Mouse (Mus musculus): ENCODE results near the gene Them7. TPM values are rescaled to one million over a fixed set of nuclear protein-coding genes. Genes with fewer than 3 reads are reported as not detected.

The Them7 gene
- polyA plus RNA-seq, 1 experiment from 2014 or later = 1.4 TPM

DNA sequence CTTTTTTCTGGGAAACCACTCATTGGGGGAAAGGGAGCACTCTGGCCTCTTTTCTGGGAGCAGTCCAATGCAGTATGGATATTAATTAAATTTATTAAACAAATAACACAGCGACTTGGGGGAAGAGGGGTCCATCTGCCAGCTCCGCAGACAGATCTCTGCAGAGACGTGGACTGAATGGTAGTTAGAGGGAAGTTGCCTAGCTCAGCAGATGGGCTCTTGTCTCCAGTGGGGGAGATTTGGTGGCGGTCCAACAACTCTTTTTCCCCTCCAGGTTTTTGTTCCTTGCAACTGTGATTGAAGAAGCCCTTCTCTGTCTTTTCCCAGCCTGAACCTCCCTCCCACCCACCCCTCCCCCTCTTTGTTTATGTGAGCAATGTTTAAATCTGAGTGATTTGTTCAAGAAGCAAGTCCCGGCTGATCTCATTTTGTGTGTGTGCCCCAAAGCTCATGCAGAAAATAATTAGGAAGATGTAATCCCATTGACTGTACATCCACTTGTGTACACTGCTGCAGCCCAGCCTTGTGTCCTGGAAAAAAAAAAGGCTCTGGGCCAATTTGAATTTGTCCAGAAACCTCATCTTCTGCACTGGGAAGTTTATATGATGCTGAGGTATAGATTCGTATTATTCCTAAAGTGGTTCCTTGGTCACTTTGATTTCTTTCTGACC is 58.4 kb downstream of the Them7 start:
- WGBS = 40% methylated on average over 6 of the region's 6 CpGs
- Histone ChIP-seq H3K4me1 (ENCODE audit: control insufficient read depth, insufficient read depth, low read length) (no peaks in the 10 kb centered on the region), H3K4me2 (ENCODE audit: low read depth, low read length) (no peak overlapping the region), H3K4me3 (ENCODE audit: low read length) (no peak overlapping the region), H3K27ac (ENCODE audit: low read length) (no peak overlapping the region), H3K9ac (ENCODE audit: low read depth, low read length) (no peak overlapping the region), H3K9me3 (ENCODE audit: control insufficient read depth, low read length) (no peaks in the 10 kb centered on the region), H3K36me3 (ENCODE audit: control insufficient read depth, insufficient read depth, low read length) (no peaks in the 10 kb centered on the region), H3K27me3 (replicated peaks; ENCODE audit: control insufficient read depth, insufficient read depth, low read length) (no peaks in the 10 kb centered on the region)
- ATAC-seq = peak; percentile 80

DNA sequence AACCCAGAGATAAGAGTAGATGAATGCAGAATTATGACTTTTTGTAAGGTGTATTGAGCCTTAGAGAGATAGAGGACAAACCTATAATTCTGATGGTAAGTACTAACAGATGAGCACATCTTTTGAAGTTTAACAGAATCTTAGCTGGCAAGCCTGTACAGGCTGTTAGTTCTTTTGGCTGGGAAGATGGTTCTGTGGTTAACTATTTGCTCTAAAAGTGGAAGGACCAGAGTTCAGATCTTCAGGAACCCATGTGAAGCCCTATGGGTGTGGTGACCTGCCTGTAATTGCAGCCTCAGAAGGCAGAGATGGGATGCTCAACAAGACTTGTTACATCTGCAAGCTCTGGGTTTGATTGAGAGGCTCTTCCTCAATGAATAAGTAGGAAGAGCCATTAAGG is 59.7 kb downstream of the Them7 start:
- no peak for ATAC-seq
- H3K9me3 ChIP-seq (ENCODE audit: control insufficient read depth, low read length) = no peaks in the 10 kb centered on the region
- H3K4me1 ChIP-seq (ENCODE audit: control insufficient read depth, insufficient read depth, low read length) = no peaks in the 10 kb centered on the region
- H3K36me3 ChIP-seq (ENCODE audit: control insufficient read depth, insufficient read depth, low read length) = no peaks in the 10 kb centered on the region
- no peak overlapping the region for H3K4me3 ChIP-seq (ENCODE audit: low read length)
- H3K4me2 ChIP-seq (ENCODE audit: low read depth, low read length) = no peak overlapping the region
- H3K27me3 ChIP-seq (replicated peaks; ENCODE audit: control insufficient read depth, insufficient read depth, low read length) = no peaks in the 10 kb centered on the region
- no peak overlapping the region for H3K9ac ChIP-seq (ENCODE audit: low read depth, low read length)
- H3K27ac ChIP-seq (ENCODE audit: low read length) = no peak overlapping the region

DNA sequence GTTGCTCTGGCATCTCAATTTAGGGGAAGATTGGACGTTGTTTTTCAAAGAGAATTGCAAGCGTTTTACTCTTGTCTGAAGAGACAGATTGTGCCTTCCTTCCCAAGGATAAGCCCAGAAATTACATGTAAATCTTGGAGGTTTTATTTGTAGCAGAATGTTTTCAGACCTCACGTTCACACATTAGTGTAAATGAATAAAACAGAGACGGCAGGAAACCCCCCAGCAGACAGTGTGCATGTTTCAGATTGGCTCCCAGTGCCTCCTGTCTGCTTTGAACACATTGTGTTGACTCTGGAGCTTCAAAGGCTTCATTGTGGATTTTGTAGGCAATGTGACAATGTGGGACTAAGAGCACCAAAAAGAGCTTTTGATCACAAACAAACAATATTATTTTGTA is 60.7 kb downstream of the Them7 start:
- Histone ChIP-seq H3K27ac (ENCODE audit: low read length) (no peak overlapping the region), H3K27me3 (replicated peaks; ENCODE audit: control insufficient read depth, insufficient read depth, low read length) (no peaks in the 10 kb centered on the region), H3K4me2 (ENCODE audit: low read depth, low read length) (no peak overlapping the region), H3K9ac (ENCODE audit: low read depth, low read length) (no peak overlapping the region), H3K9me3 (ENCODE audit: control insufficient read depth, low read length) (no peaks in the 10 kb centered on the region), H3K36me3 (ENCODE audit: control insufficient read depth, insufficient read depth, low read length) (no peaks in the 10 kb centered on the region), H3K4me3 (ENCODE audit: low read length) (no peak overlapping the region), H3K4me1 (ENCODE audit: control insufficient read depth, insufficient read depth, low read length) (no peaks in the 10 kb centered on the region)
- no peak for ATAC-seq
- 64% methylated on average over 4 of the region's 4 CpGs for WGBS

DNA sequence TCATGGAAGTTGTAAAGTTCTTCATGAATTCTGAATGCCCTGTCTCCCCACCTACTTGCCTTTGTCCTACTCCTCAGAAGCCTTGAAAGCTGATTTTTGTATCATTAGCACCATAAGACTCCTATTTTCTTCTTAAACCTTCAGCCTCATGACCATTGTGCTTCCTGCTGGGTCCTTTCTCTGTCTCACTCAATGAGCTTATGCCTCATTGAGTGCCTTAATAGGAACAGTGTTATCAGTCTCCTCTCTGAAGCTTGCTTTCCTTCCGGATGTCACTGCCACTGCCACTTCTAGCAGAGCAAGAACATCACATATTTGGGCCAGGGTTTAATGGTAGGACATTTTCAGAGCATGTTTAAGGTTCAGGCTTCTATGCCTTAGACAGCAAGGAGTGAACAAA is 71.7 kb downstream of the Them7 start:
- H3K9me3 ChIP-seq (ENCODE audit: control insufficient read depth, low read length) = no peaks in the 10 kb centered on the region
- no peak overlapping the region for H3K4me2 ChIP-seq (ENCODE audit: low read depth, low read length)
- no peak overlapping the region for H3K4me3 ChIP-seq (ENCODE audit: low read length)
- no peak for ATAC-seq
- 66% methylated on average over 1 of the region's 1 CpGs for WGBS
- H3K27ac ChIP-seq (ENCODE audit: low read length) = no peak overlapping the region
- no peaks in the 10 kb centered on the region for H3K27me3 ChIP-seq (replicated peaks; ENCODE audit: control insufficient read depth, insufficient read depth, low read length)
- H3K9ac ChIP-seq (ENCODE audit: low read depth, low read length) = no peak overlapping the region
- no peaks in the 10 kb centered on the region for H3K4me1 ChIP-seq (ENCODE audit: control insufficient read depth, insufficient read depth, low read length)
- no peaks in the 10 kb centered on the region for H3K36me3 ChIP-seq (ENCODE audit: control insufficient read depth, insufficient read depth, low read length)

DNA sequence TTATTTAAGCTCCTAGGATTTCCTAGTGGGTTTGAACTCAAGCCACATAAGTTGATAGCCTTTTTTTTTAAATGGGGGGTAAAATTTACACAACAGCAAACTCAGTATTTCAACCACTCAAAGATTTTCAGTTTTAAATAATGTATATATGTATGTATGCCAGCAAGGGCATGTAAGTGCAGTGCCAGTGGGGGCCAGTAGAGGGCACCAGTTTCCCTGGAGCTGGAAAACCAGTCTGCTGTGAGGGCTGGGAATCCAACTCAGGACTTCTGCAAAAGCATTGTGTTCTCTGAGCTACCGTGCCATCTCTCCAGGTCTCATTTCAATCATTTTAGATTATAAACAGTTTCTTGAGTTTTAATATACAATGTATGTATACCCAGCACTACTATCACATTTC is 74.8 kb downstream of the Them7 start:
- 87% methylated on average over 1 of the region's 1 CpGs for WGBS
- Histone ChIP-seq H3K4me1 (ENCODE audit: control insufficient read depth, insufficient read depth, low read length) (no peaks in the 10 kb centered on the region), H3K27ac (ENCODE audit: low read length) (no peak overlapping the region), H3K36me3 (ENCODE audit: control insufficient read depth, insufficient read depth, low read length) (no peaks in the 10 kb centered on the region), H3K4me2 (ENCODE audit: low read depth, low read length) (no peak overlapping the region), H3K4me3 (ENCODE audit: low read length) (no peak overlapping the region), H3K27me3 (replicated peaks; ENCODE audit: control insufficient read depth, insufficient read depth, low read length) (no peaks in the 10 kb centered on the region), H3K9me3 (ENCODE audit: control insufficient read depth, low read length) (no peaks in the 10 kb centered on the region), H3K9ac (ENCODE audit: low read depth, low read length) (no peak overlapping the region)
- ATAC-seq = no peak

DNA sequence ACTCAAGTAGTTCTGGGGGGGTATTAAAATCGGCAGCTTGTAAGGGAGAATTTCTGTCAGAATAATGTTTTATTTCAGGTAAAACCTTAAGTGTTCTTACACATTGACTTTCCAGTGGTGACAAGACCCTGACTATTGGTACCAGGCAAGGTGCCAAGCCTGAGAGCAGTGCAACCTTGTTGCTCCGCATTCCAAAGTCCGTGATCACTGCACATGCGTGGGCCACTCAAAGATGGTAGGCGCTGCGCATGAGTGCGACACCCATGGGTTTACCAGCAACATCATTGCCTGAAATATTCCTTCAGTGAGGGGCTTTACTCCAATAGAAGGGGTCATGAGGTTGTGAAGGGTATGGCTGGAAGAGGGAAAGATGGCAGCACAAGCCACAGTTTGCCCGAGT is 77.0 kb downstream of the Them7 start:
- Histone ChIP-seq H3K27me3 (replicated peaks; ENCODE audit: control insufficient read depth, insufficient read depth, low read length) (no peaks in the 10 kb centered on the region), H3K36me3 (ENCODE audit: control insufficient read depth, insufficient read depth, low read length) (no peaks in the 10 kb centered on the region), H3K4me2 (ENCODE audit: low read depth, low read length) (no peak overlapping the region), H3K4me1 (ENCODE audit: control insufficient read depth, insufficient read depth, low read length) (no peaks in the 10 kb centered on the region), H3K27ac (ENCODE audit: low read length) (no peak overlapping the region), H3K9me3 (ENCODE audit: control insufficient read depth, low read length) (no peaks in the 10 kb centered on the region), H3K4me3 (ENCODE audit: low read length) (no peak overlapping the region), H3K9ac (ENCODE audit: low read depth, low read length) (no peak overlapping the region)
- no peak for ATAC-seq
- WGBS = 90% methylated on average over 8 of the region's 8 CpGs

DNA sequence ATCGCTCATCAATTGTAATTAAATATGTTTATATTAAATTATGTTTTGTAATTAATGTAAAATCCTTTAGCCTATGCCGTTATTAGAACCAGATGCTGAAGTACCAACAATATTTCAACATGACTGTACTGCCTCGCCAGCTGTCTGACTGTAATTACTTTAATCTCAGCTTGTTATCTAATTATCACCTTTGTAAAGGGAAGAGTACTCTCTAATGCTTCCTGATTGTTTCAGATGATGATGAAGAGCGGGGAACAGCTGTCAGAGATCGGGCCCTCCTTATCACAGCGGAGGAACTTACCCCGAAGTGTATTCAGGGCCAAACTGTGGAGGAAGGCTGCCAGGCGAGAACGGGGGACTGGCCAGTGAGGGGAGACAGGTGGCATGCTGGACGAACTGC is 77.4 kb downstream of the Them7 start:
- Histone ChIP-seq H3K9ac (ENCODE audit: low read depth, low read length) (no peak overlapping the region), H3K36me3 (ENCODE audit: control insufficient read depth, insufficient read depth, low read length) (no peaks in the 10 kb centered on the region), H3K27me3 (replicated peaks; ENCODE audit: control insufficient read depth, insufficient read depth, low read length) (no peaks in the 10 kb centered on the region), H3K27ac (ENCODE audit: low read length) (no peak overlapping the region), H3K9me3 (ENCODE audit: control insufficient read depth, low read length) (no peaks in the 10 kb centered on the region), H3K4me2 (ENCODE audit: low read depth, low read length) (no peak overlapping the region), H3K4me3 (ENCODE audit: low read length) (no peak overlapping the region), H3K4me1 (ENCODE audit: control insufficient read depth, insufficient read depth, low read length) (no peaks in the 10 kb centered on the region)
- ATAC-seq = no peak
- 50% methylated on average over 10 of the region's 10 CpGs for WGBS

DNA sequence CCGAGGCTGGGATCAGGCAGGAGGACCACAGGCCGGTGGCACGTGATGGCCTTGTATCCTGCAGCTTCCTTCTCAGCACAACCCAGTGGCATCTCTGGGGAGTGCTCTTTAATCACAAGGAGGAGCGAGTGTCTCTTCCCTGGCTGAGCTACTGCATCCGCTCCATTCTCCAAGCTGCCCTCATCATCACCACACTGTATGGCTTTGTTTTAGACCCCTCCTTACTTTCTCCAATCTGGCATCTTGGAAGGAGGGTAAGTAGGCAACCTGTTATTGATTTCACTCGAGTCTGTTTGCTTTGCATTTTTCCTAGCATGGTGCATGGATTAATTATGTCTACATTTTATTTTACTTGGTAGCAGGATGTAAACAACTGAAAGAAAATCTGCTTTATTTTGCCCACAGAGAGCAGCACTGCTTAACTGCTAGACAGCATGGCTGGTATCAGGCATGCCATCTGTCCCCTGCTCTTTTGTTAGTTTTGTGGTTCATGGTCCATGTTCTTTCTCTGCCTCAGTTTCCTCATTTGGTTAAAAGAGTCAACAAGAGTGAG is 79.9 kb downstream of the Them7 start:
- H3K9ac ChIP-seq (ENCODE audit: low read depth, low read length) = no peak overlapping the region
- no peak overlapping the region for H3K4me2 ChIP-seq (ENCODE audit: low read depth, low read length)
- ATAC-seq = no peak
- H3K4me1 ChIP-seq (ENCODE audit: control insufficient read depth, insufficient read depth, low read length) = no peaks in the 10 kb centered on the region
- 63% methylated on average over 6 of the region's 6 CpGs for WGBS
- no peak overlapping the region for H3K4me3 ChIP-seq (ENCODE audit: low read length)
- no peaks in the 10 kb centered on the region for H3K27me3 ChIP-seq (replicated peaks; ENCODE audit: control insufficient read depth, insufficient read depth, low read length)
- no peak overlapping the region for H3K27ac ChIP-seq (ENCODE audit: low read length)
- H3K36me3 ChIP-seq (ENCODE audit: control insufficient read depth, insufficient read depth, low read length) = no peaks in the 10 kb centered on the region
- no peaks in the 10 kb centered on the region for H3K9me3 ChIP-seq (ENCODE audit: control insufficient read depth, low read length)

DNA sequence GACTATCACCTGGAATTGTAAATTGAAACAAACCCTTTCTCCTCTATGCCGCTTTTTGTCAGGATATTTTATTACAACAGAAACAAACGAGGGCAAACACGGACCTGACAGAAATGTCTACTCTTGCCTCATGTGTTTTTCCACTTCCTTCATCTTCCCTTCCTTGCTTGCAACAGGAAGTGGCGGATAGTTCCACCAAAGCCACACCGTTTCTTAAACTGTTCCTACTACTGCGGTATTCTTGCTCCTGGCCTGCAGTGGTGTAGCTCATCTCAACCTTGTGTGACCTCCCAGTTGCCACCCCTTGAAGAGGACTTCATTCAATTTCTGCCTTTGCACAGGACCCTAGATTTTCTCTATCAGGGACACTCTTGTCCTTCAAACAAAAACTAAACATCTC is 81.8 kb downstream of the Them7 start:
- H3K27ac ChIP-seq (ENCODE audit: low read length) = no peak overlapping the region
- 85% methylated on average over 6 of the region's 6 CpGs for WGBS

DNA sequence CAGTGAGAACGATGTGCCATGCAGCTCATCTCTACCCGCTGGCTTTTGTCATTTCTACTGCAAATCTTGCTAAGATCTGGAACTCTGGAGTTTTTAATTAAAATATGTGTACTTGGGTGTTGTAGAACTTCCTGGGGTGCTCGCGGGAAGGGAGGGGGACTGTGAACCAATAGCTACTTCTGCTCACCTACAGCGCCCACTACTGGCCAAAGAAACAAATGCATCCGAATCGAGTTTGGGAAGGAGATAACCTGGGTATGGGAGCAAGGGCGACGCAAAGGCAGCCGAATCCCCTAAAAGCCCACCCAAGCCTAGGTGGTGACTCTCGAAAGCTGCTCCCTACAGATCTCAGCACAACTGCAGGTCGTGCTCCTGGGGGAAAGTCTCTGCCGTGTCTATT is 87.3 kb downstream of the Them7 start:
- 43% methylated on average over 13 of the region's 13 CpGs for WGBS
- Histone ChIP-seq H3K4me1 (ENCODE audit: control insufficient read depth, insufficient read depth, low read length) (no peaks in the 10 kb centered on the region), H3K36me3 (ENCODE audit: control insufficient read depth, insufficient read depth, low read length) (no peaks in the 10 kb centered on the region), H3K27me3 (replicated peaks; ENCODE audit: control insufficient read depth, insufficient read depth, low read length) (no peaks in the 10 kb centered on the region), H3K9ac (ENCODE audit: low read depth, low read length) (no peak overlapping the region), H3K27ac (ENCODE audit: low read length) (no peak overlapping the region), H3K9me3 (ENCODE audit: control insufficient read depth, low read length) (no peaks in the 10 kb centered on the region), H3K4me3 (ENCODE audit: low read length) (no peak overlapping the region), H3K4me2 (ENCODE audit: low read depth, low read length) (no peak overlapping the region)
- ATAC-seq = no peak

More for the DNA sequence above, 81.8 kb downstream of the Them7 start:
- H3K36me3 ChIP-seq (ENCODE audit: control insufficient read depth, insufficient read depth, low read length) = no peaks in the 10 kb centered on the region
- H3K4me3 ChIP-seq (ENCODE audit: low read length) = no peak overlapping the region
- no peaks in the 10 kb centered on the region for H3K4me1 ChIP-seq (ENCODE audit: control insufficient read depth, insufficient read depth, low read length)
- H3K27me3 ChIP-seq (replicated peaks; ENCODE audit: control insufficient read depth, insufficient read depth, low read length) = no peaks in the 10 kb centered on the region
- no peak overlapping the region for H3K9ac ChIP-seq (ENCODE audit: low read depth, low read length)
- no peak for ATAC-seq
- H3K4me2 ChIP-seq (ENCODE audit: low read depth, low read length) = no peak overlapping the region
- no peaks in the 10 kb centered on the region for H3K9me3 ChIP-seq (ENCODE audit: control insufficient read depth, low read length)
